Mouse (Mus musculus): Measurements from ENCODE around the gene Ap3b1.

Gene Ap3b1

DNA sequence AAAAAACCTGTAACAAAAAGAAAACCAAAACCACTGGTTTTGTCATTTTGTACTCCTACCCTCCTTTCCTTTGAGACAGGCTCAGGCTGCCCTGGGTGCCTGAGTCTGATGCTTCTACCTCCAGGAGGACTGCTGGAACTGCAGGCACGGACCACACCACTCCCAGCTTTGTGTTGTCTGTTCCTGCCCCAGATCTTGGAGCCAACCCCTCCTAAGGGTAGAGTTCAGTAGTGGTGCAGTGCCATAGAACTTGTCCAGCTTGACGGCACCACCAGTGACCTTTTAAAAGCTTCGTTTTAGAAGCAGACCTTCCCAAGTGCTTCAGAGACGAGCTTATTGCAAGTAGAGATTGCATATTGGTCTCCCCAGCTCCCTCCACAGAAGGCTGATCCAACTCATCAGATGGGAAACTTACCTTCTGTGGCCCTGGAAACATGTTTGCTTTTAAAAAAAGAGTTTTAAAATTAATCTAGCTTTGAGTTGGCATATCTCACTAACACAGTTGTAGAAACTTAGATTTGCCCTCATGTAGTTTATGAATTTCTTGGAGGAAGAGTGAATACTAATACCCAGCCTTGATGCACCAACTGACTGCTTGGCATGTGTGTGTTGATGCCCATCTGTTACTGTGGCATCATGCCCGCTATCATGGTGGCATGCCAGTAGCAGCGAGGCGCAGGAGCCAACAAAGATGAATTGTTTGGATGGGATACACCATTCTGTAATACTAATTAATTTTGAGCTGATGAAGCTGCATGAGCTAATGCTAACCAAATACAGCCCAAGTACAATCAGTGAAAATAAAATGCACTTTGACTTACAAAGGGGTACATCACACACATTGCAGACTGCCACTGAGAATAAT lies 17.0 kb downstream of the Ap3b1 start:
- DNase-seq (ENCODE audit: low read depth, low spot score): no peak

DNA sequence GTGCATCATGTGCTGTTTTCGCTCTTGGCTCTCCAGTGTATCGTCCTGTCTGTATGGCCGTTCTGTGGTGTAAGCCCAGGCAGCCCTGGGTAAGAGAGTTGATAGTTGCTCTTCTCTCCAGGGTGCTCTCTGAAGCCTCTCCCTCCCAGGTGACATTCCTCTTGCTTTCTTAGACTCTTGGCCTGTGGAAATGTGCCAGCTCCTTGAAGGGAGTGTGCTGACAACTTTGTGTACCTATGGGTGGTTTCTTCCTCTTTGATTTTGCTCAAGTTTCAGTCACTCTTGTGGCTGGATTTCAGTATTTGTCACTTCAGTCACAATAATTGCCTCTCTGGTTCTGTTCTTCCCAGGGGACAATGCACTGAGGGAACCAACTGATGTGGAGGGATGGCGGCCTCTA lies 20.2 kb downstream of the Ap3b1 start:
- no peak for DNase-seq (ENCODE audit: low read depth, low spot score)

DNA sequence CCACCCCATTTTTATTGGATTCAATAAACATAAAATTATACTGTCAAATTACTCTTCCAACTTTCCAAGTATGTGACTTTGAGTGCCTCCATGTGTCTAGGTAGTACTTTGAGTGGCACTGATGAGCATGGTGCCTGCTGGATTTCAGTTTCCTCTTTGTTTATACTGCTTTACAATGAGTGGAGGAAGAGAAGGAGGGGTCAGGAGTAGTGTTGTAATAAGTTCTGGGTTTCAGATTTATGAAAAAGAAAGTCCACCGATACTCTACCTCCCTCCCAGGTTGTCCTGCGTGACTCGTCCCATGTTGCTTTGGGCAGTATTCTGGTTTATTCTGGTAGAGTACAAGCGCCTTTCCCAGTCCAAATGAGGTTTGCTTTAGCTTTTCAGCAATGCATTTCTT lies 22.7 kb downstream of the Ap3b1 start:
- no peak for DNase-seq (ENCODE audit: low read depth, low spot score)

DNA sequence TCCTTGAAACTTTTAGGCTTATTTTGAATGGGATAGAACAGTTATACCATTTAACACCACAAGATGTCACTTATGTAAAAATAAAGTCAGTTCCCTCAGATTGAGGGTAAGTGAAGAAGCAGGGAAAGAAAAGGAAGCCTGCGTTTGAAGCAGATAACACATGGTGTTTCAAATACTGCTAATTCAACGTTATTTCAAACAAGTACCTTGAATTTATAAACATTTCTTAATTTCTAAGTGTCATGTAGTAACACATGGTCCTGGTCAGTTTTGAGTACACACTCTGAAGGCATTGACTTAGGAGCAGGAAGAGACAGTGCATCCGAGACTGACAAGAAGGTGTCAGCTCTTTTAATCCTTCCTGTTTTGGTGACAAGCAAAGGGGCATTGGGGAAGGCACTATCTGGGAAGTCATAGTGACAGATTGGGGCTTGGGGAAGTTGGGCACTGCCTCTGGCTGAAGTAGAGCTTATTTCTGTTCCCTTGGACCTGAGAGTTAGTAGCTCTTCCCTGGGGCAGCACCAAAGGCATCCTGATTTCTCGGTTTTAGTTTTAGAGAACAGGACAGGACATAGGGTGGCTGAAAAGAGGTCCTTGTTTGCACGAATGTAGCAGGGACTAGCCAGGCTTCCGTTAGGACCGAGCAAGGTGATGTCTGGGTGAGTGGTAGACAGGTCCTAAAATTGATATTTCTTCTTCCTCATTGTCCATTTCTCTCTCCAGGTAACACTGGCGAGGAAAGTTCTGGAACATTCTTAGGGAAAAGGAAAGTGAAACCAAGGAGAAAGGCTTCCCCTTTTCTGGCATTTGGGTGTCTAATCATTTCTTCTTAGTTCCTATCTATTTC lies 23.3 kb downstream of the Ap3b1 start:
- no peak for DNase-seq (ENCODE audit: low read depth, low spot score)

DNA sequence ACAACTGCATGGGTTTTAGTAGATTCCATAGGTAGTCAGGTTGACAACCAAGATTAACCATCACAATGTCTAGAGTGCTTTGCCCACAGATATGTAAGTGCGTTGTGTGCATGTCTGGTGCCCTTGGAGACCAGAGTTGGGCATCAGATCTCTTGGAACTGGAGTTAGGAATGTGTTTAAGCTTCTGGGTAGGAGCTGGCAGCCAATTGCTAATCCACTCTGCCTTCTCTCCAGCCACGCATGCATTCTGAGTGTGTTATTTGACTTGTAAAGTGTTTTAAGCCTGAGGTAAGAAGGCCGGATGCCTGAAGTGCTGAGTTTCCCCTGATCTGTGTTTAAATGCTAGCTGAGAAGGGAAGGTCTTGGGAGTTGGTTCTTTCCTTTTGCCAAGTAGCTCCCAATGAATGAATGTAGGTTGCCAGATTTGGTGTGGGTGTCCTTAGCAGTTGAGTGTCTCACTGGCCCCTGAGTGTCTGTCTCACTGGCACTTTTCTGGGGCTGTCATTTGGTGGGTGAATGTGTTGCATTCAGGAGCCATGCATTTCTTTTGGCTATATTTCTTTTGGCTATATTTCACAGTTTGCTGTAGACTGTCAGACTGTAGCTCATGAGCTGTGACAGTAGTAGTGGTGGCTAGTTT lies 26.3 kb downstream of the Ap3b1 start:
- DNase-seq (ENCODE audit: low read depth, low spot score): no peak

DNA sequence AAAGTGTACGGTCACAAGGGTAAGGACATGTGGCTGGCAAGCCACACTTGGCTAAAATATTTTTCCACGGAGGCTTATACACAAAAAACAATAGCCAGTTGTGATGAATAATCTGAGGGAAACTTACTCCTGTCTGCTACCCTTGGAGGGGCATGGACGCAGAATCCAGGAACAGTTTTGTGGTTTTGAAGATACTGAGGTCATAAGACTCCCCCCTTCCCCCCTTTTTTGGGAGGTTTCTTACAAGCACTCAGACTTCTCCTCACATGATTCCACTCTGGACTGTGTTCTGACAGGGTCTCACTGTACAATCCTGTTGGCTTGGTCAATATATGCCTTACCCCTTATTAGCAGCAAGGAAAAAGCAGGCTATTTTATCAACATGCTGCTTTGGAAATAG lies 29.8 kb downstream of the Ap3b1 start:
- DNase-seq (ENCODE audit: low read depth, low spot score): no peak

DNA sequence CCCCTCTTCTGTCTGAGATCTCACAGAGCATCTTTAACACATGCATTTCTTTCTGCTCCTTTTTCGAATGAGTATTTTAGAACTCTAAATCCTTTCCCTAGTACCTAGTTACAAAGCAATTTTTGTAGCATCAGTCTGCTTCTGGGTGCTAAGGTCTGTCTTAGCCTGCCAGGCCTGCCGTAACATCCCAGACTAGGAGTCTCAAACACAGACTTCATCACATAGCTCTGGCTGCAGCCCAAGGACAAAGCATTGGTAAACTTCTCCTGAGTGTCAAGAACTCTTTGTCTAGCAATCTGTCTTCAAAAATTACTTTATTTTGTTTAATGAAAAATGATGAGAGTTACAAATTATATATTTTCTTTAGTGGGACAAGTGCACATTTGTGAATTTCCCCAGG lies 30.8 kb downstream of the Ap3b1 start:
- DNase-seq (ENCODE audit: low read depth, low spot score): no peak

DNA sequence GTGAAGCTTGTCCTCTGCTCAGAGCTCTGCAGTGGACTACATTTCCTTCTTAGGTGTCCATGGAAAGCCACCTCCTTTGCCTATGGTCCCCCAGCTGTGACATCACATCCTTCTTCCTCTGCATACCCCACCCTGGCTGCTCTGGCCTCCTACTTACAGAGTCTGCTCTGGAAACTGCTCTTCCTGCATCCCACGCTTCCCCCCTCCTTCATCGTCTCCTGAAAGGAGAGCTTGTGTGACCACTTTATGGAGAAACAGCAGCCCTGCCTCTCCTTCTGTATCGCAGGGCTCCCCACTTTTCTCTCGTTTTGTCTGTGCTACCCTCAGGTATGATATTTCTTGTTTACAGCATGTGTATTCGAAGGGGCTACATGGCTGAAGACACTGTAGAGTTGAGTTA lies 33.5 kb downstream of the Ap3b1 start:
- DNase-seq (ENCODE audit: low read depth, low spot score): no peak

DNA sequence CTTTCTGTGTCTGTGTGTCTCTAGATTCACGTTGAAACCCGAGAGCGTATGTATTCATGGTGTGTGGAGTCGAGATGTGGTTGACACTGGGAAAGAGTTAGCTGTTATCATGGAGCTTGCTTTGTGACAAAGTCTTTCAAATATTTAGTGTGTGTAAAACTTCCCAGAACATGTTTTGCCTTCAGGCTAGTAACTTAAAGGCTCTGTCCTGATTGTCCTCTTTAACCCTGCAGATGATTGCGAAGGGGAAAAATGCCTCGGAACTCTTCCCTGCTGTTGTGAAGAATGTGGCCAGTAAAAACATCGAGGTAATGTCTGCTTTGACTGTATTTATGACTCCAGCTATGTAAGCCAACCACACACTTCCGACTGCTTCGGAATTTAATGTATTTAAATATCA lies 35.7 kb downstream of the Ap3b1 start:
- no peak for DNase-seq (ENCODE audit: low read depth, low spot score)

DNA sequence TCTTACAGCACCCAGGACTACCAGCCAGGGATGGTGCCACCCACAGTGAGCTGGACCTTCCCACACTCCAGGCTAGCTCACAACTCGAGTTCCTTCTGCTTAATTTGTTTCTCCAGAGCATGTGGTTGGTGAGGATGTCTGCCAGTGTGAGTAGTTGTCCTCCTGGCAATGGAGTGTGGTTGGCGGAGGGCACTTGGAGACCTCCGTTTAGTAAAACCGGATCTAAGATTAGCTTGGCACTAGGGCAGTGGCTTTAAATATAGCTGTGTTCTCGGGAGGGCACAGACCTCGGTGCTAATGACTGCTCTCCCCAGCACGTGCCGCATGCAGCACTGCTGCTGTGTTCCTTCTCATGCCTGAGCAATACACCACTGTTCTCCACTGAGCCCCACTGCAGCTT lies 37.0 kb downstream of the Ap3b1 start:
- DNase-seq (ENCODE audit: low read depth, low spot score): no peak

DNA sequence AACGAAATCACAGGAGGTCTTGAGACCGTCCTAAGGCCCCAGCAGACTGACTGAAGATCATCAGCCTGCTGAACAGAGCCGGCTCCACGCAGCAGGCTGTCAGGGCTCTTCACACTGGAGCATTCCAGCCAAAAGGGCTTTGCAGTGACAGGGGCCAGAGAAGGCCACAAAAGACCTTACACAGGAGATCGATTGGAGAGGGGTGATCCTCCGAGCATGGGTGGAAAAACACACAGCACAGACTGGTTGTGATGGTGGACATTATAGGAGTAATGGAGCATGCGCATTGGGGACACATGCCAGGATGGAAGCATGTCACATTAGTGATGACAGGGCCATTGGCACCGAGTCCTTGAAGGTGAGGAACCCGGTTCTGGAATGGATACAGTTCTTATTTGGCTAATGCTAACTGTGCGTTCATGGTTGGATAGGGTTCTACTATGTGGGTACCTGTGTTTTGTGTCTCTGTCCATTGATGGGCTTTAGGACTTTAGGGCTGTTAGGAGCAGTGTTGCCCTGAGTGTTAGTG lies 37.7 kb downstream of the Ap3b1 start:
- no peak for DNase-seq (ENCODE audit: low read depth, low spot score)

DNA sequence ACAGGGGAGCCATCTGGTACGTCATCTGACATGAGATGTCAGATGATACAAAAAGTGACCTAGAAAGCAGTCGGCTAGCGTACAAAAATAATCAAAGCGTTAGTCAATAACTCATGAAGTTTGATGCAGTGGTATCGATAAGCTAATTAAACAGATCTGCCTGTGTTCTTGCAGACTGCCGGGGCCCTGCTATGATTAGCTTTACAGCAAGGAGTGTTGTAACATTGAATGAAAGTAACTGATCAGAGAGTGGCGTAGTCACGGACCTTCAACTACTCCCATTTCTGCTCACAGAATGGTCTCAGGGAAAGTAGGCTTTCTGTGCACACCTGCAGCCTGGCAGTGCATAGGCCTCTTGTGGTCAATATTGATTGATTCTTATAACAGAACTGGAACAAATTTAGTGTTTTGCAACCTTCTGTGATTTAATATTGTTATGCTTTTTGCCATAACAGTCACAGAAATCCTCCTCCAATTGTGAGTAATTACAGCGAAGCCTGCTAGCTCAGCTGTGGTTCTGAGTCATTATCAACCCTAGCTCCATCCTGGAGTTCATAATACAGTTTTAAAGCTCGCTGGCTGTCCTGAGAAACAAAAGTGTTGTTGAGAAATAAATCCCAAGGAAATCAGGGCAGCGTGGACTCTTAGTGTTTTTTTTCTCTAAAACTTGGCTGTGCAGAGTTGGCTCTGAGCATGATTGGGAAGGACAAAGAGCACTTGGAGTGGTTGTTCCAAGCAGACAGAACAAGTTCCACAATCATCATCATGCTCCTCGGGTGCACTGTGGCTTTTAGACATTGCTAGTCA lies 40.0 kb downstream of the Ap3b1 start:
- DNase-seq (ENCODE audit: low read depth, low spot score): no peak

DNA sequence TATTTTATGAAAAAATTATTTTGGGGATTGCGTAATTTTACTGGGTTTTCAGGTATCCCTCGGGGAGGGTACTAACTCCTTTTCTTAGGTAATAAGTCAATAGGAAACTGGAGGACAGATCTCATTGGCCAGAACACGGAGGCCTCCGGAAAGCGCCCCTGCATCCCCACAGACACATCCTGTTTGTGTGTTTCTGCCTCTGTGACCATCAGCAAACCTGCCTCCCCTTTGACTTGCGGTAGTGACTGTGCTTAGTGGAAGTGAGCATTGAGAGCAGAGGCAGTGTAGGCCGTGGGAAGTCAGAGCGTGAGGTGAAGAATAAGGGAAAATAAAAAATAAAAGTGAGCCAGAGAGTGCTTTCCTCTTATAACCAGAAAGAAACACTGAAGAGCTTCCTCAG lies 41.7 kb downstream of the Ap3b1 start:
- no peak for DNase-seq (ENCODE audit: low read depth, low spot score)

DNA sequence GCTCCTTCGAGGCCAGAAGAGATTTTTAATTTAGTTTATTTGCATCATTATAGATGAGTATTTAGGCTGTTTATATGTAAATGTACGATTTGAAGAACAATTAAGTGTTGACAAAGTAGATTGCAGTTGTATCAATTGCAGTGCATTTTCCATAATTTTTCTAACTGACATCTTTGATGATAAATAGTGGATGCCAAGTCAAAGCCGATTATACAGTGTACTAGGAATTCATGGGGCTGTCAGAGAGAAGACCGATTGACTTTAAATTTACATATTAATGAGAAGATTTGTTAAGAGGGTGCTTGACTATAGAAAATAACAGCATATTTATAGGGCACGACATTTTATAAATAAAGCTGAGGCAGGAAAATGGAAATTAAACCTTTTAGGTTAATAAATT lies 64.8 kb downstream of the Ap3b1 start:
- no peak for DNase-seq (ENCODE audit: low read depth, low spot score)

DNA sequence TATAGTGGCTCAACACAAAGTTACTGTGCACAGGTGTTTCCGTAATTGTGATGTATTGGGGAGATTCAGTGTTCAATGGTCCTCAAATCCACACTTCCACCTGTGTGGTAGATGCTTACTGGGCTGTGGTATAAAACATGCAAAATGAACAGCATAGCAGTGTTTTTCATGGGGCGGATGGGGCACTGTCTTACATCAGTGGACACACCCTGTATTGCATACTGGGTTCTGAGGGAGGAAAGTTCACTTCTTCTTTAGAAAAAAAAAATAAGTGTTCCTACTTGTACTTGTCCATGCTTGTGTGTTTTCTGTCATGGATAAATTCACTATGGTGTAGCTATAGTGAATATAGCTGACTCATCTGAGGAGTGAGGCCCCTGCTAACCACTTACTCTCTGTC lies 70.8 kb downstream of the Ap3b1 start:
- DNase-seq (ENCODE audit: low read depth, low spot score): no peak

DNA sequence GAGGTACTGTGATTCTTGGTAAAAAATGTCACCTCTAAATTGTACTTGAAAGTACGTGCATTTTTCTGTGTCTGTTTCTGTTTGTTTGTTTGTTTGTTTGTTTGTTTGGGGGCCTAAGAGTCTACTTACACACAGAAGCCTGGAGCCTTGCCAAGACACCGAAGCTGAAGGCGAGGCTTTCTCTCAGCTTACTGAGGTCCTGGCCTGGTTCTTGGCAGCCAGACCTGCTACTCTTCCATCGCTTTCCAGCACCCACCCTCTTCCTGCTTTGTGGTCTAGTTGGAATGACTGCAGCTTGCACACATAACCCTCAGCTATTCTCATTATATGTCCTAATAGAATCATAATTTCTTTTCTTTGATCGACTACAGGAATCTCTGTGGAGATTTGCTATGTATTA lies 80.6 kb downstream of the Ap3b1 start:
- no peak for DNase-seq (ENCODE audit: low read depth, low spot score)

DNA sequence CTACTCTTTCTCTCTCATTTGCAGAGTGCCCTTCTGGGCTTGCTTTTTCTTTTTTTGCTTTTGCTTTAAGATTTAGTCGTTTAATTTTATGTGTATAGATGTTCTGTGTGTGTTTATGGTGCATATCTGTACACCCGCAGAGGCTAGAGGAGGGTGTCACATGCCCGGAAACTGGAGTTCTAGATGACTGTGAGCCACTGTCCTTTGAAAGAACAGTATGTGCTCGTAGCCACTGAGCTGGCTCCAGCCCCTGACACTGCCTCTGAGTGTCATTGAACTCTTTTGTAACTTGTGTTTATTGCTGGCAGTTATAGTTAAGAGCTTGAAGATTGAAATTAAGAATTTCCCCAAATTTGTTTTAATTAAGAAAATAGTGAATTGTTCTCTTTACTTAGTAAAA lies 82.4 kb downstream of the Ap3b1 start:
- DNase-seq (ENCODE audit: low read depth, low spot score): no peak

DNA sequence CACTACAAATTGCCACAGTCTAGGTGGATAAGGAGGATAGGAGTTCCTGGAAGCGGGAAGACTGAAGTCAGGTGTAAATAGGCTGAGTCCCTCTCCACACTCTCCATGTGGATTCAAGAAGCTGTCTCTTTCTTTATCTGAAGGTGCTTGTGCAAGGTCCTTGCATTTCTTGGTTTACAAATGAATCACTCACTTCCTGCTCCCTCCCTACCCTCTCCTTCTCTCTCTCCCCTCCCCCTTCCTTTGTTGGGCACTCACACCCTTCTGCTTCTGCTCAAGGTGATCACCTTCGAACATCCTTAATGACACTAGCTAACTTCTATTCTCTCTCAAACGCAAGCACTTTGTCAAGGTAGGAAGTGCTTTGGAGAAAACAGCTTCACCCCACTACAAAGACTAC lies 84.7 kb downstream of the Ap3b1 start:
- no peak for DNase-seq (ENCODE audit: low read depth, low spot score)

DNA sequence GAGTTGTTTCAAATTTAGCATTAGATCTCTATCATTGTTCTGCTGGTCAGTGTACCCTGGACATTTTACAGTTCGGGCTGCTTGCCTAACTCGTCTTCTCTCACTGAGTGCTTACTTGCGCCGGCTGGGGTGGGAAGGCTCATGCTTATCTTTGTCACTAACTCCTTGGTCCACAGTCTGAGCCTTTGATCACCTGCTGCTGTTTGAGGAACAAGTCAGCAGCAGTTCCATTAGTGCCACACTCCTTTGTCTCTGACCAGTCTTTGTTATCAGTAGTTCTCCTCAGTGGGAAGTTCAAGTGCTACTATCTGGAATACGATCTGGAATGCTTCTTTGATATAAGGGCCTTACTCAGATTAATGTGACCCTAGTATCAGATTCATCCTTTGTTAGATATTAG lies 86.3 kb downstream of the Ap3b1 start:
- no peak for DNase-seq (ENCODE audit: low read depth, low spot score)

DNA sequence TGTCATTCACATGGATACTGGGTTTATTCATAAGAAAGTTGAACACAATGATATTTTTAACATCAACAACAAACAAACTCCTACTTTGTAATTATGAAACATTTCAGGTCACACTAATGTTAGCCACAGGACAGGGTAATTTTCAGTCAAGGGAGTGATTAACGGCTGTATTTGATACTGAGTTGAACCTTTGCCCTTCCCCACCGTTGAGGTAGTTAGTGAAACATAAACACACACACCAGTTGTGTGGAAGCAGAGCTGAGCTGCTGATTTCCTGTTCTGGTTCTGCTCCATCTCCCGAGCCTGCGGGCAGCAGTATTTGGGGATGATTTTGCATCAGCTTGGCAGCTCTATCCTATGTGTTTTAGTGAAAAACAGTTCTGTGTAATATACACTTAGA lies 88.2 kb downstream of the Ap3b1 start:
- no peak for DNase-seq (ENCODE audit: low read depth, low spot score)

DNA sequence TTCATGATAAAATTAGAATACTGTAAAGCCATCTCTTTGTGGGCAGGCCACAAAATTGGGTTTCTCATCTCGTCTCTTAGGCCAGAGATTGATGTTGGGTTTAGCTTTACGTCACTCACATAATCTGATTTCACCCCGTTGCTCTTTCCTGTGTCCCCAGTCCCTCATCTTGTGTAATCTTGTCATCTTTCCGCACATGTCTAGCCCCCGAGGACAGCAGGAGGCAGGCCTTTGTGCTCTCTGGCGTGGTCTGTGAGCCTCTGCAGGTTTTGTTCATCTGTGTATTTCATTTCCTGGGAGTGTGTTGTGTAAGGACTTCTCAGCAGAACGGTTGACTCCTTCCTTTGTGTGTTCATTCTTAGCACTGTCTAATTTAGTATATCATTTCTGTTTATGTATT lies 90.8 kb downstream of the Ap3b1 start:
- DNase-seq (ENCODE audit: low read depth, low spot score): no peak
